Mouse (Mus musculus) heart, adult 2 months (tissue): ENCODE measurements around the gene Ppp3ca. TPM values are rescaled to one million over a fixed set of nuclear protein-coding genes. Genes with fewer than 3 reads are reported as not detected.

Source experiments
- DNase-seq, 2 experiments: peaks; one replicate each; pipeline ENCODE4 v3.0.0; 2021
- H3K27ac ChIP-seq: fragments of 200-600 bp; 2 replicates; pipeline ENCODE4 v1.8.1; 2022
- H3K27me3 ChIP-seq: fragments of 200-500 bp; 2 replicates; pipeline ENCODE4 v1.6.1; 2012; ENCODE audit warnings: mild to moderate bottlenecking, low read length, inconsistent platforms, mixed read lengths; ENCODE audit not compliant: control insufficient read depth, insufficient read depth
- H3K36me3 ChIP-seq: fragments of 200-500 bp; 2 replicates; pipeline ENCODE4 v1.6.1; 2012; ENCODE audit warnings: low read length, inconsistent platforms; ENCODE audit not compliant: control insufficient read depth, insufficient read depth
- H3K4me1 ChIP-seq: fragments of 200-500 bp; 2 replicates; pipeline ENCODE4 v1.6.1; 2011; ENCODE audit warnings: low read length; ENCODE audit not compliant: control insufficient read depth, insufficient read depth
- H3K4me3 ChIP-seq: fragments of 200-600 bp; 2 replicates; pipeline ENCODE4 v1.8.1; 2022
- H3K79me2 ChIP-seq: fragments of 200-500 bp; replicated peaks from 2 replicates; pipeline ENCODE4 v1.6.1; 2012; ENCODE audit warnings: mild to moderate bottlenecking, inconsistent platforms, low read length, moderate library complexity, mixed read lengths; ENCODE audit not compliant: control insufficient read depth, insufficient read depth
- H3K9ac ChIP-seq: fragments of 200-500 bp; 2 replicates; pipeline ENCODE4 v1.6.1; 2012; ENCODE audit warnings: low read depth, mild to moderate bottlenecking, control low read depth, inconsistent platforms, low read length, mixed read lengths
- CTCF ChIP-seq: fragments of 200-600 bp; IDR thresholded peaks from 2 replicates; pipeline ENCODE4 v1.8.1; 2022; ENCODE audit warnings: antibody characterized with exemption, mild to moderate bottlenecking, moderate library complexity
- EP300 ChIP-seq: fragments of 200-500 bp; IDR thresholded peaks from 2 replicates; pipeline ENCODE4 v1.6.1; 2011; ENCODE audit warnings: low read depth, low read length, control low read depth; ENCODE audit not compliant: insufficient read depth
- POLR2A ChIP-seq: fragments of 200-500 bp; IDR thresholded peaks from 2 replicates; pipeline ENCODE4 v1.6.1; 2011; ENCODE audit warnings: mild to moderate bottlenecking, low read depth, low read length, control low read depth; ENCODE audit not compliant: insufficient read depth
- WGBS: fragments of 180-500 bp; shearing (Covaris S2); methylation state at CpG from one replicate; pipeline ENCODE4 v1.1.7; 2018; 5-methylcytosine and 5-hydroxymethylcytosine counted together
- intact Hi-C: fragments of 180-260 bp; cut with DNase I; formaldehyde crosslinking; loops from one replicate; pipeline ENCODE4 v1.15.1; 2025
- polyA plus RNA-seq: library from polyadenylated mRNA; depleted of rRNA; stranded (reverse); fragments of >200 nt; gene quantifications from 2 replicates; pipeline ENCODE4 v1.2.3, GENCODE M21; 2012
- total RNA-seq, 2 experiments: library from RNA; stranded (reverse); gene quantifications; 2 replicates each; pipeline ENCODE4 v1.2.3; 2021

The Ppp3ca gene
- total and polyA plus RNA-seq, 3 experiments: 18.3 to 44.3 (median 41.7) TPM

DNA sequence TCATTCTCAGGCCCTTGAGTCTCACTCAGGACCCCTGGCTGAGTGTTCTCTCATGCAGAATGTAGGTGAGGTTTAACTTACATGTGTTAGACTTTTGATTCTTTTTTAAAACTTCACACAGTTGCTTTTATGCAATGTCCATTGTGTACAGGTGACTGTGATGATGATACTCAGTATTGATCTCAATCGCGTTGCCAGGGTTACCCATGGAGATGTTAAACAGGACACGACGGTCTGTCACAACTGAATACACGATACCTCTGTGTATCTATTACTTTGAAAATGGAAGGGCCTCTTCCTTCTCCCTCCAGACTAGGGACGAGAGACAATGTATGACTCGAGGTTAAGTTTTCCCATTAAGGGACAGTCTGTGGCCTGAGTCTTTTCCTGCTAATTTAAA lies 107.5 kb downstream of the Ppp3ca start:
- H3K36me3 ChIP-seq: no peaks in the 10 kb centered on the region; the same call in 1 of the 2 replicates
- 85% methylated on average over 7 of the region's 7 CpGs for WGBS
- H3K4me3 ChIP-seq: no peak overlapping the region
- peaks cover 9% of the 10 kb centered on the region for H3K79me2 ChIP-seq
- H3K27me3 ChIP-seq: no peaks in the 10 kb centered on the region
- TF ChIP-seq EP300 (no peak), POLR2A (no peak), CTCF (no peak)
- intact Hi-C loops: loop anchor here (5.0 kb wide), 1 partner anchor 50 kb away; no protein-coding TSS in a partner anchor
- H3K9ac ChIP-seq: no peak overlapping the region
- DNase-seq: no peak
- no peak overlapping the region for H3K27ac ChIP-seq
- H3K4me1 ChIP-seq: peaks cover 7% of the 10 kb centered on the region

DNA sequence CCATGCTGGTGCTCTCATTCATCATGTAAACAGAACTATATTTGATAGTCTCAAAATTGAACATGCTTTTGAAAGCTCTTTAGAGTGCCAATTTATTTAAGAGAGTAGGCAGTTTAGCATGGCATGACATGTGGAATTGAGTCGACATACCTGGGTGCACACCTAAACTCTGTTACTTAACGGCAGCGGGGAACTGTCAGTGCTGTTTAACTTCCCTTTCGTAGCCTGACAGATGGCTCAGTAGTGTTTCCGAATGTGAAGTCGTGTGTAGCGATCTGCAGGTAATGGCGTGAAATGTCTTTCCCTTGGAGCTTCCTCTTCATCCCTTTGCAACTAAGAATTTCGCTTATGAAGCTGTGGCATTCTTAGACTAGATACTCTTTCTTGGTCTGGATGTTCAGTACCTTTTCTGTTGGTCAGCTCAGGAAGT lies 107.9 kb downstream of the Ppp3ca start:
- Histone ChIP-seq H3K79me2 (peaks cover 11% of the 10 kb centered on the region), H3K27ac (no peak overlapping the region), H3K9ac (no peak overlapping the region), H3K27me3 (no peaks in the 10 kb centered on the region), H3K4me1 (peaks cover 7% of the 10 kb centered on the region), H3K36me3 (no peaks in the 10 kb centered on the region; the same call in 1 of the 2 replicates), H3K4me3 (no peak overlapping the region)
- intact Hi-C loops: loop anchor here (5.0 kb wide), 1 partner anchor 51 kb away; no protein-coding TSS in a partner anchor
- TF ChIP-seq CTCF (no peak), POLR2A (no peak), EP300 (no peak)
- WGBS: 95% methylated on average over 9 of the region's 9 CpGs
- DNase-seq: no peak

DNA sequence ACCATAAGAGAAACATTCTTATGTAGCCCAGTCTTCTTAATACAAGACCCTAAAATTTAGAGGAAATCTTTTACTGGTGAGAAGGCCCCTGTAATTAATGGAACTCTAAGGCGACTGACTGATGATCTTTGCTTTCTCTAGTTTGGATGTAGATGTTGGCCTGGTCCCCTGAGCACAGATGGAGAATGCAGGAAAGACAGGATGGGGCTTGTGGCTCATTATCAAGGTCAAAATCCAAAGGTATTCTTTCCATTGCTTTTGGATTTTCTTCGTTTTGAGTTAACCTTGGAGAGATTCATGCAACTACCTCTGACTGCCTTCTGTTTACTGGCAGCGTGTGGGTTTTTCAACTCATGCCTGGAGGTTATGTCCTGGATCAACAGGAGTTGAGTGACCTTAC lies 110.4 kb downstream of the Ppp3ca start:
- intact Hi-C loops: no loop called here

DNA sequence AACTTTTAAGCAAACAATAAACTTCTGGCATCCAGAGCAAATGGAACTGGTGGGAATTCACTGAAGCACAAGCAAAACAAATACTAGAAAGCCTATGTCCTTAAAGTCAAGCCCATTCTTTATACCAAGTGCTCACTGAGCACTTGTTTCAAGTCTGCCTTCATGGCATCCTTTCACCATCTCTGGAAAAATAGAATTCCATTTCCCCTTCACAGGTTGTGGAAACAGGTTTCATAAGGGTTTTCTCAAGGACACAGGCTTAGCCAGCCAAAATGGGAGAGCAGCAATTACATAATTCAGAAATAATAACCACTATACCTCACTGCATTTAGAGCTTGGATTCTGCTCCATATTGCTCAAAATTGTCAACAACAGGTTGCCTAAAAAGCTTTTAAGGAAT lies 112.1 kb downstream of the Ppp3ca start:
- DNase-seq: no peak
- no peak overlapping the region for H3K27ac ChIP-seq
- H3K27me3 ChIP-seq: no peaks in the 10 kb centered on the region
- no peak overlapping the region for H3K9ac ChIP-seq
- intact Hi-C loops: no loop called here
- TF ChIP-seq CTCF (no peak), EP300 (no peak), POLR2A (no peak)
- H3K36me3 ChIP-seq: no peaks in the 10 kb centered on the region; the same call in 1 of the 2 replicates
- H3K79me2 ChIP-seq: peaks cover 11% of the 10 kb centered on the region
- H3K4me3 ChIP-seq: no peak overlapping the region
- H3K4me1 ChIP-seq: peaks cover 9% of the 10 kb centered on the region

More for the DNA sequence above, 110.4 kb downstream of the Ppp3ca start:
- Histone ChIP-seq H3K79me2 (peaks cover 9% of the 10 kb centered on the region), H3K4me1 (peaks cover 9% of the 10 kb centered on the region), H3K27me3 (no peaks in the 10 kb centered on the region), H3K27ac (no peak overlapping the region), H3K36me3 (no peaks in the 10 kb centered on the region; the same call in 1 of the 2 replicates), H3K9ac (no peak overlapping the region), H3K4me3 (no peak overlapping the region)
- 91% methylated on average over 3 of the region's 3 CpGs for WGBS
- TF ChIP-seq POLR2A (no peak), CTCF (no peak), EP300 (no peak)
- no peak for DNase-seq

DNA sequence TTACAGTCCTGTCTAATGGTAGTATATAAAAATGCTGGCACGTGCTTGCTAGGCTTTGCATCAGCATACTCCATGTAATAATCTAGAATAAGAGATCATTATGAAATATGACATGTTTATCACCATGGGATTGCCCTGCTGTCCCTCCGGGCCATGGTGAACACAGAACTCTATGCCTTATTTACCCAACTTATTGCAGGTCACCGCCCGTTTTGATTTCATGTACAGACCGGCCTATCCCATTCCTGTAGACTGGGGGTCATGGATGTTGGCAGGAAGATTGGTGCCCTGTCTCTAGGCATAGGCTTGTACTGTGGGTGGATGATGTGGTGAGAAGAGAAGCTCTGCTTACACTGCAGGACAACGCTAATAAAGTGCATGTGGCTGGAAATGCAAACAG lies 115.8 kb downstream of the Ppp3ca start:
- Histone ChIP-seq H3K79me2 (peaks cover 7% of the 10 kb centered on the region), H3K4me1 (peaks cover 9% of the 10 kb centered on the region), H3K36me3 (peaks cover 6% of the 10 kb centered on the region), H3K27ac (no peak overlapping the region), H3K9ac (no peak overlapping the region), H3K4me3 (no peak overlapping the region), H3K27me3 (no peaks in the 10 kb centered on the region)
- WGBS: 88% methylated on average over 6 of the region's 6 CpGs
- TF ChIP-seq POLR2A (no peak), EP300 (no peak), CTCF (no peak)
- intact Hi-C loops: no loop called here
- DNase-seq: no peak

DNA sequence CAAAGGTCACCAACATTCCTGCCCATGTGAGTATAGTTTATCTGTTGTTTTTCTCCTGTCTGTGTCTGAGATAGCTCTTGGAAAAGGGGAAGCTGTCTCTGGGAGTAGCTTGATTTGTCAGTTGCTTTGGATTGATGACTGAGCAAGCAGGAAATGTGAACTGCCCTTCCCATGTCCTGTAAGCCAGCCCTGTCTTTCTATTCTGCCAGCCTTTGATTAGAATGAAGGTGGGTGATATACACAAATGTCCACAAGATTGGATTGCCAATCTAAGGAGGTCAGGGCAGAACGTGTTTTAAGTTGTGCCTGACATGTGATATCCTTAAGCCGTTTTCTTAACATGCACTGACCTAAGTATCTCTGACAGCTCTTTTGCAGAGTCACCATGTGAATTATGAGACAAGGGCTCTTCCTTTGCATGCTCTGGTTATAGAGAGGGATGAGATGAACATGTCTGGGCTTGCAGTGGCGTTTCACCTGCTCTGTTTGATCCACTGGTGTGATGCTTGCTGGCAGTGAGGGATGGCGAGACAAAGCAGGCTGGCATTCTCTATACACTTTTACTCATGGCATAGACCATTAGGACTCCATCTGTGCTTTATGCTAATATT lies 120.4 kb downstream of the Ppp3ca start:
- TF ChIP-seq EP300: no peak
- no peak for TF ChIP-seq POLR2A
- Histone ChIP-seq H3K27ac (no peak overlapping the region), H3K36me3 (peaks cover 14% of the 10 kb centered on the region), H3K9ac (no peak overlapping the region), H3K4me3 (no peak overlapping the region), H3K79me2 (peaks cover 4% of the 10 kb centered on the region), H3K4me1 (peaks cover 16% of the 10 kb centered on the region), H3K27me3 (no peaks in the 10 kb centered on the region)
- no peak for DNase-seq
- 41% methylated on average over 4 of the region's 4 CpGs for WGBS
- intact Hi-C loops: no loop called here
